8 mouse cellular contexts compared by ENCODE assay signal in genomic region chr17:6279205-6279604, GRCm38 (mm10). TPM values are rescaled to one million over a fixed set of nuclear protein-coding genes. Genes with fewer than 3 reads are reported as not detected.
DNase-seq lines count a peak whose midpoint lies in the region; ATAC-seq and TF ChIP-seq lines count a peak whose summit lies in the region.
"Not testable (repeated sequence)": the region's sequence is repeated elsewhere in the genome, so short reads cannot be mapped to it uniquely, and the experiment has no call there.
"Had no signal": no experiment of that assay in that cellular context is flagged by ENCODE, and none has a peak within 500 bp of the region (broad histone marks: within the 10 kb centered on the region; RNA-seq: fewer than 3 reads in every experiment).

No protein-coding gene starts in this region.

- H3K4me1 ChIP-seq in embryonic facial prominence, embryonic 12.5 days; heart, embryonic 10.5 days; kidney, embryonic 14.5 days (ENCODE audit: control insufficient read depth, insufficient read depth, low read length); lung, adult 2 months (ENCODE audit: control insufficient read depth, insufficient read depth, low read length); stomach, embryonic 16.5 days (ENCODE audit: control insufficient read depth, insufficient read depth, low read length): not testable (repeated sequence)

- not testable (repeated sequence) for H3K4me2 ChIP-seq in embryonic facial prominence, embryonic 12.5 days (replicated peaks); kidney, embryonic 14.5 days (replicated peaks; ENCODE audit: low read depth, low read length); stomach, embryonic 16.5 days (ENCODE audit: low read depth, low read length)

- not testable (repeated sequence) for H3K27me3 ChIP-seq in embryonic facial prominence, embryonic 12.5 days; heart, embryonic 10.5 days (ENCODE audit: insufficient read depth, poor library complexity, severe bottlenecking); kidney, embryonic 14.5 days (ENCODE audit: control insufficient read depth, insufficient read depth, low read length); stomach, embryonic 16.5 days (ENCODE audit: control insufficient read depth, insufficient read depth, low read length)

- H3K4me3 ChIP-seq in embryonic facial prominence, embryonic 12.5 days; heart, embryonic 10.5 days; kidney, embryonic 14.5 days (ENCODE audit: low read length); lung, adult 2 months (replicated peaks; ENCODE audit: extremely low read depth, low read depth, low read length); stomach, embryonic 16.5 days (replicated peaks; ENCODE audit: low read length): not testable (repeated sequence)

- not testable (repeated sequence) for H3K9me3 ChIP-seq in embryonic facial prominence, embryonic 12.5 days; heart, embryonic 10.5 days; kidney, embryonic 14.5 days (ENCODE audit: control insufficient read depth, low read length); stomach, embryonic 16.5 days (replicated peaks; ENCODE audit: control insufficient read depth, low read length)

- TF ChIP-seq POLR2A in lung, adult 2 months (IDR thresholded peaks at IDR 0.05; ENCODE audit: borderline replicate concordance, extremely low read depth, low read depth, low read length): not testable (repeated sequence)

- not testable (repeated sequence) for H3K9ac ChIP-seq in embryonic facial prominence, embryonic 12.5 days; kidney, embryonic 14.5 days (ENCODE audit: low read depth, low read length); stomach, embryonic 16.5 days (ENCODE audit: low read length)

- 51% methylated on average over 8 of the region's 8 CpGs for WGBS in embryonic facial prominence, embryonic 12.5 days
- 56% methylated on average over 8 of the region's 8 CpGs for WGBS in heart, embryonic 10.5 days
- WGBS in kidney, embryonic 14.5 days: 52% methylated on average over 8 of the region's 8 CpGs
- WGBS in lung, adult 2 months: 54% methylated on average over 8 of the region's 8 CpGs
- 51% methylated on average over 8 of the region's 8 CpGs for WGBS in stomach, embryonic 16.5 days

- TF ChIP-seq CTCF in lung, adult 2 months (IDR thresholded peaks at IDR 0.05; ENCODE audit: insufficient read depth, low read length): not testable (repeated sequence)

- peak; percentile 41 for DNase-seq in 416B (ENCODE audit: low read depth)
- DNase-seq in heart, embryonic 10.5 days (ENCODE audit: low spot score): peak; percentile 33
- DNase-seq in lung, adult 2 months: peak; percentile 17
- DNase-seq in lung, postnatal 25 days (ENCODE audit: low spot score): peak; percentile 49

- not testable (repeated sequence) for H3K27ac ChIP-seq in embryonic facial prominence, embryonic 12.5 days; heart, embryonic 10.5 days; kidney, embryonic 14.5 days (ENCODE audit: low read depth, low read length); stomach, embryonic 16.5 days (ENCODE audit: low read length)

- peak; percentile 37; the same call in 1 of the 2 replicates for ATAC-seq in embryonic facial prominence, embryonic 12.5 days (ENCODE audit: insufficient number of reproducible peaks, insufficient read depth, low FRiP score, low TSS enrichment)
- 0 out of 2 replicates have a peak, but pooled peaks have one; percentile 33 for ATAC-seq in kidney, embryonic 14.5 days (ENCODE audit: low FRiP score, low TSS enrichment)
- peak; percentile 93 for ATAC-seq in stomach, embryonic 16.5 days (ENCODE audit: insufficient read depth, low FRiP score)

- not testable (repeated sequence) for H3K36me3 ChIP-seq in embryonic facial prominence, embryonic 12.5 days; heart, embryonic 10.5 days; kidney, embryonic 14.5 days (ENCODE audit: control insufficient read depth, insufficient read depth, low read length); stomach, embryonic 16.5 days (ENCODE audit: control insufficient read depth, insufficient read depth, low read length)

RNA-seq across cellular contexts. Expression of gene Tmem181a, which starts 22.5 kb away (rescaled TPM):
- polyA plus RNA-seq in embryonic facial prominence, embryonic 12.5 days (2016; fragmentation: Nextera tagmentation; extraction: Ambion mirVana): 25.3 and 26.5 TPM in 2 replicates
- 18.1 and 23.0 TPM in 2 replicates for polyA plus RNA-seq in heart, embryonic 10.5 days (2016; fragmentation: Nextera tagmentation; extraction: Ambion mirVana)
- 8.4 and 15.8 TPM in 2 replicates for polyA plus RNA-seq in kidney, embryonic 14.5 days (2014; fragmentation: Nextera tagmentation; extraction: Ambion mirVana)
- polyA plus RNA-seq in lung, adult 2 months (2012; rRNA removed): 17.0 and 19.1 TPM in 2 replicates
- polyA plus RNA-seq in stomach, embryonic 16.5 days (2015; fragmentation: Nextera tagmentation; extraction: Ambion mirVana): 23.5 and 25.2 TPM in 2 replicates
- polyA plus RNA-seq: erythroblast, embryonic 14.5 days had no signal

RNA-seq across cellular contexts. Expression of gene Dynlt1a, which starts 38.1 kb away (rescaled TPM):
- polyA plus RNA-seq in embryonic facial prominence, embryonic 12.5 days (2016; fragmentation: Nextera tagmentation; extraction: Ambion mirVana): 21.8 and 23.5 TPM in 2 replicates
- polyA plus RNA-seq in heart, embryonic 10.5 days (2016; fragmentation: Nextera tagmentation; extraction: Ambion mirVana): 13.7 and 17.6 TPM in 2 replicates
- 17.5 and 20.2 TPM in 2 replicates for polyA plus RNA-seq in kidney, embryonic 14.5 days (2014; fragmentation: Nextera tagmentation; extraction: Ambion mirVana)
- 2.1 and 3.0 TPM in 2 replicates for polyA plus RNA-seq in lung, adult 2 months (2012; rRNA removed)
- 13.1 and 13.8 TPM in 2 replicates for polyA plus RNA-seq in stomach, embryonic 16.5 days (2015; fragmentation: Nextera tagmentation; extraction: Ambion mirVana)

Comparison
In these comparisons a context has a peak if more than half of its experiments do, and no peak if none do; other contexts are left out.
1. ATAC-seq: peak in every context shown above with its lines; median percentile 93 in stomach, embryonic 16.5 days; 37 in embryonic facial prominence, embryonic 12.5 days; 33 in kidney, embryonic 14.5 days.